Mouse (Mus musculus) kidney, embryonic 14.5 days (tissue): ENCODE measurements at regions not wholly inside any gene's neighbourhood (a gene's known extent, or its start where the extent isn't known, plus 50 kb on each side); places are given as distances from the start of the nearest gene placed in this dataset.

Experiments used
- ATAC-seq: fragments of 200-750 bp; cut with Nextera tagmentation; 2 replicates; pipeline ENCODE4 v1.8.0; 2017; ENCODE audit warnings: moderate number of reproducible peaks, mild to moderate bottlenecking, moderate TSS enrichment, moderate library complexity; ENCODE audit not compliant: low FRiP score, low TSS enrichment
- H3K27ac ChIP-seq: fragments of 300-500 bp; sonication (generic); 2 replicates; pipeline ENCODE4 v1.5.1; 2014; ENCODE audit warnings: low read depth, mild to moderate bottlenecking, low read length, moderate library complexity, mixed read lengths
- H3K27me3 ChIP-seq: fragments of 300-500 bp; sonication (generic); 2 replicates; pipeline ENCODE4 v1.6.1; 2014; ENCODE audit warnings: mild to moderate bottlenecking, low read length; ENCODE audit not compliant: control insufficient read depth, insufficient read depth
- H3K36me3 ChIP-seq: fragments of 300-500 bp; sonication (generic); 2 replicates; pipeline ENCODE4 v1.6.1; 2014; ENCODE audit warnings: low read length, mixed read lengths; ENCODE audit not compliant: control insufficient read depth, insufficient read depth
- H3K4me1 ChIP-seq: fragments of 300-500 bp; sonication (generic); 2 replicates; pipeline ENCODE4 v1.6.1; 2014; ENCODE audit warnings: low read length, mixed read lengths; ENCODE audit not compliant: control insufficient read depth, insufficient read depth
- H3K4me2 ChIP-seq: fragments of 300-500 bp; sonication (generic); replicated peaks from 2 replicates; pipeline ENCODE4 v1.6.1; 2014; ENCODE audit warnings: low read depth, mild to moderate bottlenecking, low read length
- H3K4me3 ChIP-seq: fragments of 300-500 bp; sonication (generic); 2 replicates; pipeline ENCODE4 v1.5.1; 2014; ENCODE audit warnings: mild to moderate bottlenecking, low read length
- H3K9ac ChIP-seq: fragments of 300-500 bp; sonication (generic); 2 replicates; pipeline ENCODE4 v1.6.1; 2014; ENCODE audit warnings: low read depth, mild to moderate bottlenecking, low read length, moderate library complexity
- H3K9me3 ChIP-seq: fragments of 300-500 bp; sonication (generic); 2 replicates; pipeline ENCODE4 v1.6.1; 2016; ENCODE audit warnings: low read length; ENCODE audit not compliant: control insufficient read depth
- WGBS: fragments of 180-500 bp; shearing (Covaris S2); extraction: QIAGEN DNeasy Blood & Tissue Kit; methylation state at CpG from one replicate; pipeline ENCODE4 v1.1.7; 2014; 5-methylcytosine and 5-hydroxymethylcytosine counted together

DNA sequence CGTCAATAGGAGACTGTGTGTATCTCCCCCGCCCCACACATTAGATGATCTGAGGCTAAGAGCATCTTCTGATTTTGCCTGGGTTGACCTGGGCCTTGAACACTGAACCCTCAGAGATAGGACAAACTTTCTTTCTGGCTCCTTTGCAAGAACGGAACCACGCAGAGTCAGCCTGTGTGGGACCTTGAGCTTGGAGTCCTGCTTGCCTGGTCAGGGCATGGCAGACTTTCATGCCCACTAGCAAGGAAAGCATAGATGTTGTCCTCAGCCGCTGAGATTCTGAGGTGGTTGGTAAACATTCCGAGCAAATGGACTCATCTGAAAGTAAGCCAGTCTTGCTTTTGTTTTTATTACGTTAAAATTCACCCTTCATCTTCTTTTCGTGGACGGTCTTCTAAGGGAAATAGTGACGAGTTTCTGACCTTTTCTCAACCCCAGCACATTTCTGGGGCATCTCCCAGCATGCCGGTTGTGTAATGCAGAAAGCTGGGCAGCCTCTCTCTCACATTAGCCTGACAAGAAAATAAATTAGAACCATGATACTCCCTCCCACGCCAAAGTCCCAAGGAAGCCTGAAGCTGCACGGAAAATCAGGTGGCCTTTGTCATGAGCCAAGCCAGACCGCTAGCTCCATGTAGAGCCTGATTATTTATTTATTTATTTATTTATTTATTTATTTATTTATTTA lies 79.2 kb upstream of the Ppm1b start:
- no peaks in the 10 kb centered on the region for H3K36me3 ChIP-seq
- peak; percentile 65 for ATAC-seq
- peaks cover 4% of the 10 kb centered on the region; the same call in 1 of the 2 replicates for H3K4me1 ChIP-seq
- no peak overlapping the region for H3K4me2 ChIP-seq
- no peaks in the 10 kb centered on the region for H3K27me3 ChIP-seq
- H3K9ac ChIP-seq: no peak overlapping the region
- no peaks in the 10 kb centered on the region for H3K9me3 ChIP-seq
- WGBS: 52% methylated on average over 14 of the region's 14 CpGs
- H3K4me3 ChIP-seq: no peak overlapping the region
- no peak overlapping the region for H3K27ac ChIP-seq

DNA sequence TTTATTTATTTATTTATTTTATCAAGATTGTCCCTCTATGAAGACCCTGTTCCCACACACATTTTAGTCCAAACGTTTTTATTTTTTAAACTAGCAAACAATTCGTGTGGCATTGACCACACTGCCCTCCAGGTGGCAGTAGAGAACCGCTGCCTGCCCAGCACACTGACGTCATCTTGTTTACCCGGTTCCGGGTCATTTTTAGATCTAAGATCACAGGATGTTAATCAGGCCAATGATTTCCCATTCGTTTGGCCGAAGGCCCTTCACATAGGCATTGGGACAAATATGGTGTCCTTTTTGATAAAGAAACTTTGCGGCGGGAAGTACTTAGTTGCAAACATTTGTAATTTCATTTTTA lies 78.7 kb upstream of the Ppm1b start:
- peaks cover 4% of the 10 kb centered on the region; the same call in 1 of the 2 replicates for H3K4me1 ChIP-seq
- no peaks in the 10 kb centered on the region for H3K36me3 ChIP-seq
- no peaks in the 10 kb centered on the region for H3K27me3 ChIP-seq
- H3K9me3 ChIP-seq: no peaks in the 10 kb centered on the region
- H3K4me3 ChIP-seq: no peak overlapping the region
- ATAC-seq: peak; percentile 59
- H3K9ac ChIP-seq: no peak overlapping the region
- 0 out of 2 replicates have a peak overlapping the region, but pooled peaks have one; percentile 17 for H3K4me2 ChIP-seq
- WGBS: 15% methylated on average over 10 of the region's 10 CpGs
- H3K27ac ChIP-seq: no peak overlapping the region

DNA sequence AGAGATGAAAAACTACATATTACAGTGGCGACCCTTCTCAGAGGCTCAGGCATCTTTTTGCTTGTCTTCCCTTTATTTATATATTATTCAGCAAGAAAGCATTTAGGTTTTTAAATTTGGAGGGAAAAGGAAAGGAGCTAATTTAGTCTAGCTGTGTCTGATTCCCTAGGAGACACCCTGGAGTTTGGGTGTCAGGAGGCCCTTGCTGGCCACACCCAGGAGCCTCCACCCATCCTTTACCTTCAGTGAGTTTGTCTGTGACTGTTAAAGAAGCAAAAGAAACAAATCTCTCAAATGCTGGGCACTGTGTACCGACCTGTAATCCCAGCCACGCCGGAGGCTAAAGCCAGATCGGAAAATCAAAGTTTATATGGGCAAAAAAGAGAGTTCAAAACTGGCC lies 78.2 kb upstream of the Ppm1b start:
- Histone ChIP-seq H3K4me3 (no peak overlapping the region), H3K4me2 (no peak overlapping the region), H3K27me3 (no peaks in the 10 kb centered on the region), H3K36me3 (no peaks in the 10 kb centered on the region), H3K27ac (no peak overlapping the region), H3K9ac (no peak overlapping the region), H3K4me1 (peaks cover 4% of the 10 kb centered on the region; the same call in 1 of the 2 replicates), H3K9me3 (no peaks in the 10 kb centered on the region)
- no peak for ATAC-seq
- 85% methylated on average over 5 of the region's 5 CpGs for WGBS

- no peak overlapping the region for H3K27ac ChIP-seq
- no peak overlapping the region for H3K4me2 ChIP-seq
- H3K27me3 ChIP-seq: no peaks in the 10 kb centered on the region
- no peak overlapping the region for H3K4me3 ChIP-seq
- no peaks in the 10 kb centered on the region for H3K9me3 ChIP-seq
- H3K36me3 ChIP-seq: no peaks in the 10 kb centered on the region
- peaks cover 4% of the 10 kb centered on the region; the same call in 1 of the 2 replicates for H3K4me1 ChIP-seq
- 82% methylated on average over 10 of the region's 10 CpGs for WGBS
- no peak for ATAC-seq
- H3K9ac ChIP-seq: no peak overlapping the region
These were observed 77.4 kb upstream of the Ppm1b start for GRCm38 (mm10) chr17:84879146-84879545.

GRCm38 (mm10) chr17:84880946-84881345 lies 75.6 kb upstream of the Ppm1b start:
- no peak overlapping the region for H3K4me2 ChIP-seq
- WGBS: 66% methylated on average over 2 of the region's 2 CpGs
- H3K4me1 ChIP-seq: no peaks in the 10 kb centered on the region
- H3K36me3 ChIP-seq: no peaks in the 10 kb centered on the region
- no peak overlapping the region for H3K27ac ChIP-seq
- ATAC-seq: no peak
- H3K9me3 ChIP-seq: no peaks in the 10 kb centered on the region
- no peak overlapping the region for H3K9ac ChIP-seq
- H3K27me3 ChIP-seq: no peaks in the 10 kb centered on the region
- no peak overlapping the region for H3K4me3 ChIP-seq

GRCm38 (mm10) chr17:84888525-84888924 lies 68.0 kb upstream of the Ppm1b start:
- 84% methylated on average over 5 of the region's 5 CpGs for WGBS
- no peak overlapping the region for H3K27ac ChIP-seq
- H3K36me3 ChIP-seq: no peaks in the 10 kb centered on the region

DNA sequence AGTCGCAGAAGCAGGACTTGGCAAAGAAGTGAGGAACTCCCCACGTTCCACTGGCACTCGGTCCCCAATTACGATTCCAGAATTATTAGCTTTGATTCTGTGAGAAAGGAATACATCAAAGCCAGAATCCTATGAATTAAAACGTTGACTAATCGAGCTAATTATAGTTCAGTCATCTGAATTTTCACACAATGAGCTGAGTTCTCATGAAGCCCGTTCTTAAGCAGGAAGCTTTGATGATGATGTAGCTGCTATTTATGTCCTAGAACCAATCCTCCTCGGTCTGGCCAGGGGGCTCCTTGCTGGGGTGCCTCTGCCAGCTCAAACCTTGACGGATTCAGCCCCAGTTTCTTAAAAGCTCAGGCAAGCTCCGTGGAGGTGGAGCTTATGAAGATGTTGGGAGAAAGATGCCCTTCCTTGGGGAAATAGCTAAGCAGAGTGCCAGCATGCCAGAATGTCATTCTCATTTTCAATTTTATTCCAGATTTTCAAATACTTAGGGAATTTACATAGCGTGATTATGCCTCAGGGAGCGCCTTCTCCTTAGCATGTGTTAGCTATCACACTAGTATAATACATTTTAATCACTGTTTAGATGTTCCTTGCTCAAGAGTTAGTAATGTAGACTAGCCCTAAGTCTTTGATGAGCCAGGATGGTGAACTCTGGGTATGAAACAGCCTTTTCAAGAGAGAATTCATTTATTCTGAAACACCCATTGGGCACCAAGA lies 65.5 kb upstream of the Ppm1b start:
- WGBS: 75% methylated on average over 12 of the region's 12 CpGs
- no peaks in the 10 kb centered on the region for H3K9me3 ChIP-seq
- H3K4me3 ChIP-seq: no peak overlapping the region
- no peak for ATAC-seq
- H3K4me1 ChIP-seq: no peaks in the 10 kb centered on the region
- H3K36me3 ChIP-seq: no peaks in the 10 kb centered on the region
- no peak overlapping the region for H3K4me2 ChIP-seq
- H3K27me3 ChIP-seq: no peaks in the 10 kb centered on the region
- no peak overlapping the region for H3K9ac ChIP-seq
- H3K27ac ChIP-seq: no peak overlapping the region

More at GRCm38 (mm10) chr17:84888525-84888924, 68.0 kb upstream of the Ppm1b start:
- H3K9me3 ChIP-seq: no peaks in the 10 kb centered on the region
- no peak overlapping the region for H3K9ac ChIP-seq
- no peak for ATAC-seq
- H3K4me2 ChIP-seq: no peak overlapping the region
- H3K4me1 ChIP-seq: no peaks in the 10 kb centered on the region
- no peak overlapping the region for H3K4me3 ChIP-seq
- no peaks in the 10 kb centered on the region for H3K27me3 ChIP-seq

DNA sequence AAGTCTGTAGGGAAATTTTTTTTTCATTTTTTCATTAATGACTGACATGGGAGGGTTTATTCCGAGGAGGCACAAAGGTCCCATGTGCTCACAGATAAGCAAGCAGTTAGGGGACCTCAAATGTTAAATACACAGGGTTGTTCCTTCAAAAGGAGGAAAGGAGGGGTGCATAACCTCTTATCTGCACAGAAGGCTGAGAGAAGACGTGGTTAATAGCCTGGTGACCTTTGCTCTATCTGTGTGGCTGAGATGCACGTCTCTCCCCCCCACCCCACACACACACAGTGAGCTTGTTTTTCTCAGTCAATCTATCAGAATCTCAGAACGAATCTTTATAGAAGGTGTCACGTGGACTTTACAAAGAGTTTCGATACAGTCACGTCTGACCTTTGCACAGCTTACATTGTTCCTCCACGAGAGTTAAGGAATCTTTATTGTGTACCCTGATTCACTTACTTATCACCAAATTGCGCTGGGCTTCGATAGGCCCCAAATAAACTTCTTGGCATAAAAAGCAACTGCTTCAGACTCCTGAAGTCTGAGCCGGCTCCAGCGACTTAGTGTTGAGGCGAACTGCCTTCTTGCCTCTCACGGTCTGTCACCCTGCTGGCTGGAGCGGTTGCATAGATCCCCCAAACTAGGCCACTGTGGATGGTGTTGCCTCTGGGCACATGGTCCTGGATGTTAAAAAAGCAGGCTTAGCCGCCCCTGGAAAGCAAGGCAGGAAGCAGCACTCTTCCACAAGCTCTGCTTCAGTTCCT lies 63.1 kb upstream of the Ppm1b start:
- Histone ChIP-seq H3K36me3 (no peaks in the 10 kb centered on the region), H3K4me2 (no peak overlapping the region), H3K9me3 (no peaks in the 10 kb centered on the region), H3K9ac (no peak overlapping the region), H3K27me3 (no peaks in the 10 kb centered on the region), H3K27ac (no peak overlapping the region), H3K4me1 (no peaks in the 10 kb centered on the region), H3K4me3 (no peak overlapping the region)
- no peak for ATAC-seq
- WGBS: 80% methylated on average over 16 of the region's 16 CpGs

GRCm38 (mm10) chr17:84895526-84895925 lies 61.0 kb upstream of the Ppm1b start:
- Histone ChIP-seq H3K9ac (no peak overlapping the region), H3K4me2 (no peak overlapping the region), H3K4me1 (no peaks in the 10 kb centered on the region), H3K27ac (no peak overlapping the region), H3K27me3 (no peaks in the 10 kb centered on the region), H3K36me3 (no peaks in the 10 kb centered on the region), H3K4me3 (no peak overlapping the region), H3K9me3 (no peaks in the 10 kb centered on the region)
- ATAC-seq: no peak
- 76% methylated on average over 3 of the region's 3 CpGs for WGBS
